Mouse (Mus musculus) forebrain, embryonic 15.5 days (tissue): ENCODE results near the gene Sapcd1. TPM values are rescaled to one million over a fixed set of nuclear protein-coding genes. Genes with fewer than 3 reads are reported as not detected.

Experiments
- ATAC-seq: fragments of 200-750 bp; cut with Nextera tagmentation; replicated peaks from 2 replicates; pipeline ENCODE4 v1.8.0; 2017; ENCODE audit warnings: mild to moderate bottlenecking, moderate TSS enrichment, moderate library complexity
- H3K27ac ChIP-seq: fragments of 300-500 bp; sonication (generic); replicated peaks from 2 replicates; pipeline ENCODE4 v1.5.1; 2015; ENCODE audit warnings: mild to moderate bottlenecking, inconsistent platforms
- H3K27me3 ChIP-seq: fragments of 300-500 bp; sonication (generic); 2 replicates; pipeline ENCODE4 v1.6.1; 2015; ENCODE audit warnings: inconsistent platforms
- H3K36me3 ChIP-seq: fragments of 300-500 bp; sonication (generic); 2 replicates; pipeline ENCODE4 v1.6.1; 2015; ENCODE audit warnings: mild to moderate bottlenecking, inconsistent platforms
- H3K4me1 ChIP-seq: fragments of 300-500 bp; sonication (generic); 2 replicates; pipeline ENCODE4 v1.6.1; 2015; ENCODE audit warnings: inconsistent platforms
- H3K4me2 ChIP-seq: fragments of 300-500 bp; sonication (generic); replicated peaks from 2 replicates; pipeline ENCODE4 v1.6.1; 2015; ENCODE audit warnings: mild to moderate bottlenecking, inconsistent platforms
- H3K4me3 ChIP-seq: fragments of 300-500 bp; sonication (generic); 2 replicates; pipeline ENCODE4 v1.5.1; 2015; ENCODE audit warnings: mild to moderate bottlenecking, inconsistent platforms
- H3K9ac ChIP-seq: fragments of 300-500 bp; sonication (generic); replicated peaks from 2 replicates; pipeline ENCODE4 v1.6.1; 2015; ENCODE audit warnings: mild to moderate bottlenecking, inconsistent platforms
- H3K9me3 ChIP-seq: fragments of 300-500 bp; sonication (generic); 2 replicates; pipeline ENCODE4 v1.6.1; 2016; ENCODE audit warnings: inconsistent platforms
- WGBS: fragments of 180-500 bp; shearing (Covaris S2); methylation state at CpG from one replicate; pipeline ENCODE4 v1.1.7; 2015; ENCODE audit warnings: mixed read lengths; 5-methylcytosine and 5-hydroxymethylcytosine counted together
- polyA plus RNA-seq: library from polyadenylated mRNA; unstranded; fragments of >200 nt; fragmentation: Nextera tagmentation; extraction: Ambion mirVana; gene quantifications from 2 replicates; pipeline ENCODE4 v1.2.1, GENCODE M21; 2015

Gene Sapcd1
- polyA plus RNA-seq, 1 experiment from 2014 or later: 5.8 TPM

GRCm38 (mm10) chr17:35022541-35023060 is 5.2 kb downstream of the Sapcd1 start:
- no peak for ATAC-seq
- Histone ChIP-seq H3K9me3 (no peaks in the 10 kb centered on the region), H3K9ac (no peak overlapping the region), H3K4me3 (no peak overlapping the region), H3K27me3 (no peaks in the 10 kb centered on the region), H3K27ac (no peak overlapping the region), H3K4me1 (peaks cover 24% of the 10 kb centered on the region), H3K4me2 (no peak overlapping the region), H3K36me3 (no peaks in the 10 kb centered on the region)
- WGBS: 94% methylated on average over 8 of the region's 8 CpGs

GRCm38 (mm10) chr17:35021842-35022477 is 5.9 kb downstream of the Sapcd1 start:
- H3K4me3 ChIP-seq: no peak overlapping the region
- H3K36me3 ChIP-seq: no peaks in the 10 kb centered on the region
- H3K9me3 ChIP-seq: no peaks in the 10 kb centered on the region
- H3K27me3 ChIP-seq: no peaks in the 10 kb centered on the region
- WGBS: 63% methylated on average over 6 of the region's 6 CpGs
- no peak overlapping the region for H3K4me2 ChIP-seq
- peaks cover 18% of the 10 kb centered on the region for H3K4me1 ChIP-seq
- no peak for ATAC-seq
- no peak overlapping the region for H3K9ac ChIP-seq
- H3K27ac ChIP-seq: no peak overlapping the region

- Histone ChIP-seq H3K27me3 (no peaks in the 10 kb centered on the region), H3K9ac (0 out of 2 replicates have a peak overlapping the region, but pooled peaks have one; percentile 0), H3K4me2 (peak overlapping the region; percentile 19; the same call in 1 of the 2 replicates), H3K27ac (0 out of 2 replicates have a peak overlapping the region, but pooled peaks have one; percentile 24), H3K9me3 (no peaks in the 10 kb centered on the region), H3K36me3 (peaks cover 4% of the 10 kb centered on the region; the same call in 1 of the 2 replicates), H3K4me1 (peaks cover 16% of the 10 kb centered on the region), H3K4me3 (no peak overlapping the region)
- WGBS: 4% methylated on average over 17 of the region's 17 CpGs
- peak; percentile 70 for ATAC-seq
Measured at GRCm38 (mm10) chr17:35021163-35021808, 6.5 kb downstream of the Sapcd1 start.

- no peaks in the 10 kb centered on the region for H3K9me3 ChIP-seq
- ATAC-seq: no peak
- no peak overlapping the region for H3K27ac ChIP-seq
- H3K9ac ChIP-seq: no peak overlapping the region
- H3K4me2 ChIP-seq: no peak overlapping the region
- WGBS: 89% methylated on average over 8 of the region's 8 CpGs
- H3K27me3 ChIP-seq: no peaks in the 10 kb centered on the region
- H3K4me1 ChIP-seq: peaks cover 13% of the 10 kb centered on the region
- peaks cover 11% of the 10 kb centered on the region for H3K36me3 ChIP-seq
- H3K4me3 ChIP-seq: no peak overlapping the region
Measured at GRCm38 (mm10) chr17:35020551-35020950, 7.3 kb downstream of the Sapcd1 start.

GRCm38 (mm10) chr17:35019894-35020293 is 7.9 kb downstream of the Sapcd1 start:
- peaks cover 18% of the 10 kb centered on the region for H3K36me3 ChIP-seq
- H3K9me3 ChIP-seq: no peaks in the 10 kb centered on the region
- 75% methylated on average over 11 of the region's 11 CpGs for WGBS
- no peak overlapping the region for H3K4me2 ChIP-seq
- peaks cover 13% of the 10 kb centered on the region for H3K4me1 ChIP-seq
- ATAC-seq: no peak
- no peak overlapping the region for H3K27ac ChIP-seq
- no peak overlapping the region for H3K4me3 ChIP-seq
- no peak overlapping the region for H3K9ac ChIP-seq
- no peaks in the 10 kb centered on the region for H3K27me3 ChIP-seq

- Histone ChIP-seq H3K27me3 (no peaks in the 10 kb centered on the region), H3K27ac (no peak overlapping the region), H3K9me3 (no peaks in the 10 kb centered on the region), H3K9ac (no peak overlapping the region), H3K4me3 (no peak overlapping the region), H3K36me3 (peaks cover 34% of the 10 kb centered on the region), H3K4me2 (no peak overlapping the region), H3K4me1 (peaks cover 13% of the 10 kb centered on the region)
- no peak for ATAC-seq
- WGBS: 82% methylated on average over 3 of the region's 3 CpGs
Measured at GRCm38 (mm10) chr17:35018171-35018570, 9.6 kb downstream of the Sapcd1 start.

- Histone ChIP-seq H3K4me2 (no peak overlapping the region), H3K9ac (no peak overlapping the region), H3K36me3 (peaks cover 39% of the 10 kb centered on the region), H3K4me1 (peaks cover 13% of the 10 kb centered on the region), H3K4me3 (no peak overlapping the region), H3K9me3 (no peaks in the 10 kb centered on the region), H3K27me3 (no peaks in the 10 kb centered on the region), H3K27ac (no peak overlapping the region)
- 78% methylated on average over 14 of the region's 14 CpGs for whole genome bisulfite sequencing
- no peak for ATAC-seq
Measured at GRCm38 (mm10) chr17:35017706-35018030, 10.1 kb downstream of the Sapcd1 start.

- no peak; the same call in 1 of the 2 replicates for ATAC-seq
- H3K27me3 ChIP-seq: no peaks in the 10 kb centered on the region
- H3K9ac ChIP-seq: no peak overlapping the region
- H3K4me3 ChIP-seq: no peak overlapping the region
- WGBS: 80% methylated on average over 10 of the region's 10 CpGs
- H3K27ac ChIP-seq: no peak overlapping the region
- H3K36me3 ChIP-seq: peaks cover 45% of the 10 kb centered on the region
- no peaks in the 10 kb centered on the region for H3K9me3 ChIP-seq
- H3K4me1 ChIP-seq: peaks cover 13% of the 10 kb centered on the region
- H3K4me2 ChIP-seq: no peak overlapping the region
Measured at GRCm38 (mm10) chr17:35016791-35017705, 10.8 kb downstream of the Sapcd1 start.

- H3K27ac ChIP-seq: no peak within 1 kb of the TSS
- WGBS: 44% methylated on average over 12 of the region's 12 CpGs
- ATAC-seq: peak; percentile 61
Measured at GRCm38 (mm10) chr17:35016376-35016775, 11.4 kb downstream of the Sapcd1 start, which contains the start of gene Vwa7. Vwa7 (plus strand) TSS chr17:35016579.

GRCm38 (mm10) chr17:35015296-35015695 is 12.5 kb downstream of the Sapcd1 start:
- WGBS: 91% methylated on average over 16 of the region's 16 CpGs
- Histone ChIP-seq H3K4me2 (no peak overlapping the region), H3K9ac (no peak overlapping the region), H3K9me3 (no peaks in the 10 kb centered on the region), H3K36me3 (peaks cover 62% of the 10 kb centered on the region), H3K4me1 (peaks cover 6% of the 10 kb centered on the region; the same call in 1 of the 2 replicates), H3K4me3 (no peak overlapping the region), H3K27me3 (no peaks in the 10 kb centered on the region), H3K27ac (no peak overlapping the region)
- ATAC-seq: no peak

More at GRCm38 (mm10) chr17:35016376-35016775, 11.4 kb downstream of the Sapcd1 start, which contains the start of gene Vwa7:
- Histone ChIP-seq H3K9me3 (no peaks in the 10 kb centered on the region), H3K27me3 (no peaks in the 10 kb centered on the region), H3K4me3 (no peak within 1 kb of the TSS), H3K36me3 (peaks cover 52% of the 10 kb centered on the region), H3K4me2 (no peak within 1 kb of the TSS), H3K9ac (no peak within 1 kb of the TSS), H3K4me1 (peaks cover 7% of the 10 kb centered on the region)

- WGBS: 85% methylated on average over 6 of the region's 6 CpGs
- H3K4me1 ChIP-seq: peaks cover 6% of the 10 kb centered on the region; the same call in 1 of the 2 replicates
- ATAC-seq: no peak
- no peak overlapping the region for H3K4me2 ChIP-seq
- no peaks in the 10 kb centered on the region for H3K27me3 ChIP-seq
- H3K36me3 ChIP-seq: peaks cover 80% of the 10 kb centered on the region
- no peak overlapping the region for H3K4me3 ChIP-seq
- H3K9ac ChIP-seq: no peak overlapping the region
- no peak overlapping the region for H3K27ac ChIP-seq
- no peaks in the 10 kb centered on the region for H3K9me3 ChIP-seq
Measured at GRCm38 (mm10) chr17:35013221-35013620, 14.6 kb downstream of the Sapcd1 start.
